Mouse (Mus musculus): ENCODE data around the gene Txndc8. TPM values are rescaled to one million over a fixed set of nuclear protein-coding genes. Genes with fewer than 3 reads are reported as not detected.
A peak's percentile ranks its signal among the peaks of the same experiment; 100 is the strongest.

The Txndc8 gene
- polyA plus RNA-seq (2015; fragmentation: Nextera tagmentation; extraction: Ambion mirVana): not detected in 2 replicates

GRCm38 (mm10) chr4:58009024-58009423 lies at the start of gene Txndc8:
Gene Txndc8 (minus strand): TSS chr4:58009124.
- Histone ChIP-seq H3K27ac (replicated peaks) (no peak within 1 kb of the TSS), H3K27me3 (no peaks in the 10 kb centered on the region), H3K4me1 (replicated peaks) (no peaks in the 10 kb centered on the region), H3K4me3 (no peak within 1 kb of the TSS), H3K9me3 (no peaks in the 10 kb centered on the region), H3K9ac (no peak within 1 kb of the TSS), H3K4me2 (no peak within 1 kb of the TSS), H3K36me3 (no peaks in the 10 kb centered on the region)
- WGBS: 97% methylated on average over 5 of the region's 5 CpGs
- ATAC-seq (ENCODE audit: low FRiP score, low read depth): no peak

GRCm38 (mm10) chr4:58055653-58056052 lies 46.7 kb upstream of the Txndc8 start:
- Histone ChIP-seq H3K4me3 (no peak overlapping the region), H3K9ac (no peak overlapping the region), H3K9me3 (no peaks in the 10 kb centered on the region), H3K4me2 (no peak overlapping the region), H3K27ac (replicated peaks) (no peak overlapping the region), H3K27me3 (no peaks in the 10 kb centered on the region), H3K36me3 (no peaks in the 10 kb centered on the region), H3K4me1 (replicated peaks) (no peaks in the 10 kb centered on the region)
- ATAC-seq (ENCODE audit: low FRiP score, low read depth): no peak

GRCm38 (mm10) chr4:58054441-58054840 lies 45.5 kb upstream of the Txndc8 start:
- H3K27ac ChIP-seq (replicated peaks): no peak overlapping the region
- ATAC-seq (ENCODE audit: low FRiP score, low read depth): no peak
- H3K9me3 ChIP-seq: no peaks in the 10 kb centered on the region
- no peak overlapping the region for H3K4me2 ChIP-seq
- 68% methylated on average over 5 of the region's 5 CpGs for WGBS
- no peak overlapping the region for H3K4me3 ChIP-seq
- H3K9ac ChIP-seq: no peak overlapping the region
- no peaks in the 10 kb centered on the region for H3K4me1 ChIP-seq (replicated peaks)
- H3K27me3 ChIP-seq: no peaks in the 10 kb centered on the region
- H3K36me3 ChIP-seq: no peaks in the 10 kb centered on the region

- Histone ChIP-seq H3K36me3 (no peaks in the 10 kb centered on the region), H3K27ac (replicated peaks) (no peak overlapping the region), H3K4me1 (replicated peaks) (no peaks in the 10 kb centered on the region), H3K9ac (no peak overlapping the region), H3K27me3 (no peaks in the 10 kb centered on the region), H3K4me2 (no peak overlapping the region), H3K9me3 (no peaks in the 10 kb centered on the region), H3K4me3 (no peak overlapping the region)
- 72% methylated on average over 8 of the region's 8 CpGs for WGBS
- ATAC-seq (ENCODE audit: low FRiP score, low read depth): no peak
Measured at GRCm38 (mm10) chr4:58050746-58051145, 41.8 kb upstream of the Txndc8 start.

GRCm38 (mm10) chr4:58050276-58050675 lies 41.4 kb upstream of the Txndc8 start:
- Histone ChIP-seq H3K4me2 (no peak overlapping the region), H3K36me3 (no peaks in the 10 kb centered on the region), H3K9ac (no peak overlapping the region), H3K9me3 (no peaks in the 10 kb centered on the region), H3K27ac (replicated peaks) (no peak overlapping the region), H3K27me3 (no peaks in the 10 kb centered on the region), H3K4me3 (no peak overlapping the region), H3K4me1 (replicated peaks) (no peaks in the 10 kb centered on the region)
- ATAC-seq (ENCODE audit: low FRiP score, low read depth): no peak
- 85% methylated on average over 8 of the region's 8 CpGs for WGBS

- Histone ChIP-seq H3K9me3 (no peaks in the 10 kb centered on the region), H3K9ac (no peak overlapping the region), H3K27ac (replicated peaks) (no peak overlapping the region), H3K4me2 (no peak overlapping the region), H3K36me3 (no peaks in the 10 kb centered on the region), H3K27me3 (no peaks in the 10 kb centered on the region), H3K4me3 (no peak overlapping the region), H3K4me1 (replicated peaks) (no peaks in the 10 kb centered on the region)
- WGBS: 95% methylated on average over 6 of the region's 6 CpGs
- no peak for ATAC-seq (ENCODE audit: low FRiP score, low read depth)
Measured at GRCm38 (mm10) chr4:58044833-58045232, 35.9 kb upstream of the Txndc8 start.

GRCm38 (mm10) chr4:58044356-58044755 lies 35.4 kb upstream of the Txndc8 start:
- Histone ChIP-seq H3K4me1 (replicated peaks) (no peaks in the 10 kb centered on the region), H3K9me3 (no peaks in the 10 kb centered on the region), H3K4me3 (no peak overlapping the region), H3K27ac (replicated peaks) (no peak overlapping the region), H3K9ac (no peak overlapping the region), H3K36me3 (no peaks in the 10 kb centered on the region), H3K27me3 (no peaks in the 10 kb centered on the region), H3K4me2 (no peak overlapping the region)
- WGBS: 92% methylated on average over 3 of the region's 3 CpGs
- no peak for ATAC-seq (ENCODE audit: low FRiP score, low read depth)

GRCm38 (mm10) chr4:58040093-58040492 lies 31.2 kb upstream of the Txndc8 start:
- H3K4me3 ChIP-seq: no peak overlapping the region
- no peaks in the 10 kb centered on the region for H3K27me3 ChIP-seq
- no peak for ATAC-seq (ENCODE audit: low FRiP score, low read depth)
- H3K4me1 ChIP-seq (replicated peaks): no peaks in the 10 kb centered on the region
- H3K9me3 ChIP-seq: no peaks in the 10 kb centered on the region
- no peaks in the 10 kb centered on the region for H3K36me3 ChIP-seq
- no peak overlapping the region for H3K9ac ChIP-seq
- WGBS: 92% methylated on average over 2 of the region's 2 CpGs
- no peak overlapping the region for H3K4me2 ChIP-seq
- no peak overlapping the region for H3K27ac ChIP-seq (replicated peaks)

- no peaks in the 10 kb centered on the region for H3K36me3 ChIP-seq
- H3K27ac ChIP-seq (replicated peaks): no peak overlapping the region
- WGBS: 89% methylated on average over 6 of the region's 6 CpGs
- H3K4me3 ChIP-seq: no peak overlapping the region
- H3K9me3 ChIP-seq: no peaks in the 10 kb centered on the region
- no peak for ATAC-seq (ENCODE audit: low FRiP score, low read depth)
- H3K4me1 ChIP-seq (replicated peaks): no peaks in the 10 kb centered on the region
- H3K9ac ChIP-seq: no peak overlapping the region
- no peak overlapping the region for H3K4me2 ChIP-seq
- no peaks in the 10 kb centered on the region for H3K27me3 ChIP-seq
Measured at GRCm38 (mm10) chr4:58037096-58037705, 28.3 kb upstream of the Txndc8 start.

GRCm38 (mm10) chr4:58034663-58035062 lies 25.7 kb upstream of the Txndc8 start:
- no peak overlapping the region for H3K27ac ChIP-seq (replicated peaks)
- H3K9me3 ChIP-seq: no peaks in the 10 kb centered on the region
- H3K4me1 ChIP-seq (replicated peaks): no peaks in the 10 kb centered on the region
- WGBS: 59% methylated on average over 13 of the region's 13 CpGs
- no peaks in the 10 kb centered on the region for H3K36me3 ChIP-seq
- no peak for ATAC-seq (ENCODE audit: low FRiP score, low read depth)
- H3K27me3 ChIP-seq: no peaks in the 10 kb centered on the region
- H3K4me3 ChIP-seq: 0 out of 2 replicates have a peak overlapping the region, but pooled peaks have one; percentile 1
- peak overlapping the region; percentile 40 for H3K4me2 ChIP-seq
- H3K9ac ChIP-seq: no peak overlapping the region

- WGBS: 71% methylated on average over 1 of the region's 1 CpGs
- Histone ChIP-seq H3K36me3 (no peaks in the 10 kb centered on the region), H3K27ac (replicated peaks) (no peak overlapping the region), H3K27me3 (no peaks in the 10 kb centered on the region), H3K4me1 (replicated peaks) (no peaks in the 10 kb centered on the region), H3K4me3 (no peak overlapping the region), H3K4me2 (no peak overlapping the region), H3K9me3 (no peaks in the 10 kb centered on the region), H3K9ac (no peak overlapping the region)
- no peak for ATAC-seq (ENCODE audit: low FRiP score, low read depth)
Measured at GRCm38 (mm10) chr4:58032714-58033113, 23.8 kb upstream of the Txndc8 start.

- Histone ChIP-seq H3K9ac (no peak overlapping the region), H3K27me3 (no peaks in the 10 kb centered on the region), H3K36me3 (no peaks in the 10 kb centered on the region), H3K4me3 (no peak overlapping the region), H3K4me2 (no peak overlapping the region), H3K9me3 (no peaks in the 10 kb centered on the region), H3K27ac (replicated peaks) (no peak overlapping the region), H3K4me1 (replicated peaks) (no peaks in the 10 kb centered on the region)
- 68% methylated on average over 3 of the region's 3 CpGs for WGBS
- ATAC-seq (ENCODE audit: low FRiP score, low read depth): no peak
Measured at GRCm38 (mm10) chr4:58003501-58003900, 5.4 kb downstream of the Txndc8 start.

- Histone ChIP-seq H3K4me2 (no peak overlapping the region), H3K9me3 (no peaks in the 10 kb centered on the region), H3K4me3 (no peak overlapping the region), H3K27ac (replicated peaks) (no peak overlapping the region), H3K27me3 (no peaks in the 10 kb centered on the region), H3K4me1 (replicated peaks) (no peaks in the 10 kb centered on the region), H3K36me3 (no peaks in the 10 kb centered on the region), H3K9ac (no peak overlapping the region)
- ATAC-seq (ENCODE audit: low FRiP score, low read depth): no peak
- 96% methylated on average over 1 of the region's 1 CpGs for WGBS
Measured at GRCm38 (mm10) chr4:57991425-57991824, 17.5 kb downstream of the Txndc8 start.

All from hindbrain, embryonic 15.5 days (tissue).